Mouse (Mus musculus) urinary bladder, postnatal 36 days (tissue): Measurements from ENCODE around the gene Fam135a.

ENCODE experiments used
- DNase-seq, 2 experiments: peaks; one replicate each; pipeline ENCODE4 v3.0.0; 2022; ENCODE audit warnings: low spot score in 2 of 2, mixed read lengths in 1 of 2

Gene Fam135a

GRCm38 (mm10) chr1:24099926-24100869 lies at the start of gene Fam135a:
TSS of gene Fam135a (minus strand) at chr1:24100341.
- peak; percentile 83 to 92 for DNase-seq

GRCm38 (mm10) chr1:24143504-24143903 lies 43.4 kb upstream of the Fam135a start:
- DNase-seq = no peak

- DNase-seq = no peak
Measured at GRCm38 (mm10) chr1:24140555-24140954, 40.4 kb upstream of the Fam135a start.

- peak; percentile 46 to 47 for DNase-seq
Measured at GRCm38 (mm10) chr1:24137133-24137532, 37.0 kb upstream of the Fam135a start.

- DNase-seq = no peak
Measured at GRCm38 (mm10) chr1:24134792-24135191, 34.7 kb upstream of the Fam135a start.

- no peak for DNase-seq
Measured at GRCm38 (mm10) chr1:24133853-24134252, 33.7 kb upstream of the Fam135a start.

- DNase-seq = no peak
Measured at GRCm38 (mm10) chr1:24127866-24128265, 27.7 kb upstream of the Fam135a start.

- no peak for DNase-seq
Measured at GRCm38 (mm10) chr1:24124610-24125009, 24.5 kb upstream of the Fam135a start.

- no peak for DNase-seq
Measured at GRCm38 (mm10) chr1:24122582-24122981, 22.4 kb upstream of the Fam135a start.

GRCm38 (mm10) chr1:24107971-24108773 lies 8.0 kb upstream of the Fam135a start:
- DNase-seq = peak in 1 of 2 experiments; percentile 4

- DNase-seq = peak; percentile 6 to 19
Measured at GRCm38 (mm10) chr1:24107378-24107777, 7.2 kb upstream of the Fam135a start.

GRCm38 (mm10) chr1:24102579-24103149 lies 2.5 kb upstream of the Fam135a start:
- DNase-seq = no peak

GRCm38 (mm10) chr1:24100870-24101358 lies 773 bp upstream of the Fam135a start:
- DNase-seq = no peak

- DNase-seq = no peak
Measured at GRCm38 (mm10) chr1:24099541-24099925, 608 bp downstream of the Fam135a start.

GRCm38 (mm10) chr1:24097541-24097940 lies 2.6 kb downstream of the Fam135a start:
- no peak for DNase-seq

- no peak for DNase-seq
Measured at GRCm38 (mm10) chr1:24092414-24092813, 7.7 kb downstream of the Fam135a start.

- DNase-seq = no peak
Measured at GRCm38 (mm10) chr1:24090603-24091002, 9.5 kb downstream of the Fam135a start.

GRCm38 (mm10) chr1:24090094-24090493 lies 10.0 kb downstream of the Fam135a start:
- DNase-seq = no peak

- no peak for DNase-seq
Measured at GRCm38 (mm10) chr1:24086176-24086575, 14.0 kb downstream of the Fam135a start.

- no peak for DNase-seq
Measured at GRCm38 (mm10) chr1:24074396-24074795, 25.7 kb downstream of the Fam135a start.

GRCm38 (mm10) chr1:24073386-24074248 lies 26.5 kb downstream of the Fam135a start:
- DNase-seq = no peak
